Mouse (Mus musculus) right cerebral cortex, adult 18-20 months (tissue): Measurements from ENCODE around the gene Lpo.

Experiments
- DNase-seq: peaks from one replicate; pipeline ENCODE4 v3.0.0; 2022; ENCODE audit warnings: mixed read lengths

The Lpo gene

DNA sequence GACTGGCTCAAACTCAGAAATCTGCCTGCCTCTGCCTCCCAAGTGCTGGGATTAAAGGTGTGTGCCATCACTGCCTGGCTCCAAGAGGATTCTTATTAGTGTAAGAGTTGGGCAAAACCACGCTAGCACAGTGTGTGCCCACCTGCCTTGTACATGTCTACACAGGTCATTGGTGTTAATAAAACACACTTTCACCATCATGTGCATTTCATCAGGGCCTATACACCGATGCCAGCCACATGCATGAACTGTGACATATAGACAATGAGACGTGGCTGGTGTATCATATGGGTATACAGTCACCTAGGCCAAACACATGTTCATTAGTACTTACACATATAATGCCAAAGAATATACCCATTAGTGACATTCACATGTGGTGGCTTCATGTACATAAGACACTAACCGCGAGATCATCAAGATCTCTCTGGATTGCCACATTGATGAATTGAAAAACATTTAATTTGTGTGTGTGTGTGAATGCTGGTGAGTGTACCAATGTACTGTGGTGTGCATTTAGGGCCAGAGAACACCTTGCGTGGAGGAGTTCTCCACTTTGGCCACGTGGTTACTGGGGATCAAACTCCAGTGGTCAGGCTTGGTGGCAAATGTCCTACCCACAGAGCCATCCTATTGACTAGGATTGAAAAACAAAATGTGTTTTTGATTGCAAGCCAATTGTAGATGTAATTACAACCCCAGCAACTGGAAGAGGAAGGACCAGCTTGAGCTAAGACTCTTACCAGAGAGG is 69.8 kb downstream of the Lpo start:
- no peak for DNase-seq

- no peak for DNase-seq
Observed at GRCm38 (mm10) chr11:87757001-87757954, 70.8 kb downstream of the Lpo start.
